Mouse (Mus musculus): ENCODE measurements around the gene Ocrl. TPM values are rescaled to one million over a fixed set of nuclear protein-coding genes. Genes with fewer than 3 reads are reported as not detected.

Ocrl gene
- polyA plus RNA-seq, 1 experiment from 2014 or later: 19.4 TPM

DNA sequence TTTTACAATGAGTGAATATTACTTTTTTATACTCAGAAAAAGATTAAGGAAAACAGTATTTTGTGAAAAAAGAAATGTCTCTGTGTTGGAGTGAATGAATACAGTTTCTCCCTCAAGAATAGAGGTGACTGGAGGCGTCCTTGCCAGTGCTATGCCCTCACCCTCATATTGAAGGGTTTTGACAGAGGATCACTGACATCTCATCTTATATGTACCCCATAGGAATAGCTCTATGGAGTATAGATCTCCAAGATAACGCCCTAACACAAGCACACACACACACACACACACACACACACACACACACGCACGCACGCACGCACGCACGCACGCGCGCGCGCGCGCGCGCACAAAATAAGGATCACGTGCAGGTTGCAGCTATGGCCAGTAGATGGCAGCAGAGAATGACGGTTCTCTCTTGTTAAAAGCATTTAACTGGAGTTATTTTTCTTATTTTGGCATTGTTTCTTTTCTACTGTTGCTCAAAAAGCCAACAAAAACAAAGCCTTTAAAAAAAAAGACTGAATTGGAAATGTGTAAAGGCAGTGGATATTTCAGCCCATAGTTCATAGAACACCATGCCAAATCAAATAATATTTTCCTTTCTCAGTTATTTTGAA is 72.9 kb downstream of the Ocrl start:
- Histone ChIP-seq H3K4me1 (no peaks in the 10 kb centered on the region), H3K27me3 (replicated peaks) (no peaks in the 10 kb centered on the region), H3K4me3 (replicated peaks) (peak overlapping the region; percentile 19; the same call in 1 of the 2 replicates), H3K27ac (no peak overlapping the region), H3K9me3 (no peaks in the 10 kb centered on the region), H3K36me3 (no peaks in the 10 kb centered on the region), H3K4me2 (peak overlapping the region; percentile 47), H3K9ac (no peak overlapping the region)
- no peak for ATAC-seq (ENCODE audit: insufficient read depth, low FRiP score, low read depth)
- WGBS: 23% methylated on average over 19 of the region's 19 CpGs

DNA sequence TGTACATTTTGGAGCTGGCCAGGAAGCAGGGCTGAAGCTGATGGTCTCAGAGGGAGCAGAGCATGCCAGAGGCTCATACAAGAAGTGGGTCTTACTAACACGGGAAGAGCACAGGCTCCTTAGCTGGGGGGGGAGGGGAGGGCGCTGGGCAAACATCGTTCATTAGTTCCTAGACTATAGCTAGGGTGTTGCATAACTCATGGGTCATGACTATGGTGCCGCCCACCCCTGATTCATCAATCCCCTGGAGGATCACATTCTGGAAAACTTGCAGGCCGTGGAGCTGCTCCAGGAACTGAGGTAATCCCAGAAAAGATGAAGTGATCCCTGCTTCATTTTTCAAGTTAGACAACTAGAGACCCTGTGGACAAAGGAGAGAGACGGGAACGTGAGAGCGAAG is 75.8 kb downstream of the Ocrl start:
- H3K27ac ChIP-seq: no peak overlapping the region
- H3K9me3 ChIP-seq: no peaks in the 10 kb centered on the region
- WGBS: 49% methylated on average over 8 of the region's 8 CpGs
- no peaks in the 10 kb centered on the region for H3K27me3 ChIP-seq (replicated peaks)
- ATAC-seq (ENCODE audit: insufficient read depth, low FRiP score, low read depth): peak; percentile 35; the same call in 1 of the 2 replicates
- H3K4me1 ChIP-seq: no peaks in the 10 kb centered on the region
- H3K4me2 ChIP-seq: no peak overlapping the region
- no peak overlapping the region for H3K4me3 ChIP-seq (replicated peaks)
- no peak overlapping the region for H3K9ac ChIP-seq
- H3K36me3 ChIP-seq: no peaks in the 10 kb centered on the region

DNA sequence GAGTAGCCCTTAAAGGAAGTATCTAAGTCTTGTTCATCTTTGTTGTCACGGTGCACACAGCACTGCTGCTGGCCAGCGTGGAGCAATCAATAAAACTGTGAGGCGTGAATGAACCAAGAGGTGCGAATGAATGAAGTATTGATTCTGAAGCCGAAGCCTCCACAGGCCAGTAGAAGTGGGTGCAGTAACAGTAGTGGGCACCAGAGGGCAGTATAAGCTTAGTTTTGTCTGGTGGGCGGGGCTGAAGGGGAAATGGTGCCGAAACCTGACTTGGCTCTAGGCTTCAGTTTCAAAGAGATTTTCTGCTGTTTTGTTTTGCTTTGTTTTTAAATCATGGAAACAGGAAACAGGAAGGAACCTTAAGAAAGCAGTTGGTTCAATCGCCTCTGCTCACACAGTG is 80.4 kb downstream of the Ocrl start:
- no peak for ATAC-seq (ENCODE audit: insufficient read depth, low FRiP score, low read depth)
- Histone ChIP-seq H3K27ac (no peak overlapping the region), H3K9me3 (no peaks in the 10 kb centered on the region), H3K27me3 (replicated peaks) (no peaks in the 10 kb centered on the region), H3K4me1 (no peaks in the 10 kb centered on the region), H3K4me2 (peak overlapping the region; percentile 31), H3K36me3 (no peaks in the 10 kb centered on the region), H3K4me3 (replicated peaks) (no peak overlapping the region), H3K9ac (no peak overlapping the region)
- WGBS: 22% methylated on average over 8 of the region's 8 CpGs

DNA sequence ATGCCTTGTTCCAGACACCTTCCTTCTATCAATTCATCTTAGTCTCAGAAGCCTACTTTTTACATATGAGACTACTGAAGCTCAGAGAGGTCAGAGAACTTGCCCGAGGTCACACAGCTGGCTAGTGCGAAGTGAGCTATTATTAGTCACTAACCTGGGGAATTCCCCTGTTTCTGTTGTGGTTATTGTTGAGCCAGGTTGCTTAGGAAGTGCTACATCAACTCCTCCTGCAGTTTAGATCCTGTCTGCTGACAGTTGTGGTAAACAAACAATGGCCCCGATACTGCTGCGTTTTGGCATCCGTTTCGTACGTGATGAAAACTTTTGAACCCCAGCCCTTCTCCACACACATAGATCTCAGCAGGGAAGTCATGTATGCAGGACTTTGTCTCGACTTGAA is 86.2 kb downstream of the Ocrl start:
- H3K27ac ChIP-seq: no peak overlapping the region
- H3K4me3 ChIP-seq (replicated peaks): no peak overlapping the region
- no peaks in the 10 kb centered on the region for H3K9me3 ChIP-seq
- H3K4me2 ChIP-seq: no peak overlapping the region
- no peaks in the 10 kb centered on the region for H3K36me3 ChIP-seq
- H3K4me1 ChIP-seq: no peaks in the 10 kb centered on the region
- WGBS: 72% methylated on average over 8 of the region's 8 CpGs
- H3K9ac ChIP-seq: no peak overlapping the region
- no peaks in the 10 kb centered on the region for H3K27me3 ChIP-seq (replicated peaks)
- ATAC-seq (ENCODE audit: insufficient read depth, low FRiP score, low read depth): no peak

DNA sequence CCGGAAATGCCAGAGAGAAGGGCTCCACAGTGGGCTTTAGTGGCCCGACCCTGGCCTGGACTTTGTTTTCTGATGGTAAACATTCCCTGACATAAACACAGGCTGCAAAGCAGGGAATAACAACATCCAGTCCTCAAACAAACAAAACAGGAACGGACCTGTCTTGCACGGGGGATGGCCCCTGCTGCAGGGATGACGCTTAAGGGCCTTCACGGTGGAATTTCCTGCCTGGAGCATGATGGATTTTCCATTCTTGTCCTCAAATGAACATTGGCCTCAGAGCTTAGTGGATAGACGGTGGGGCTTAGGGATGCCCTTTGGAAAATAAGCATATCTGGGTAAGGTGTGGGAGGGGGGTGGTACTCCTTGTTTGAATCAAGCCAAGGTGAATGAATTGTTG is 89.0 kb downstream of the Ocrl start:
- Histone ChIP-seq H3K4me2 (no peak overlapping the region), H3K27me3 (replicated peaks) (no peaks in the 10 kb centered on the region), H3K36me3 (no peaks in the 10 kb centered on the region), H3K4me1 (no peaks in the 10 kb centered on the region), H3K4me3 (replicated peaks) (no peak overlapping the region), H3K27ac (no peak overlapping the region), H3K9ac (no peak overlapping the region), H3K9me3 (no peaks in the 10 kb centered on the region)
- ATAC-seq (ENCODE audit: insufficient read depth, low FRiP score, low read depth): no peak
- WGBS: 58% methylated on average over 7 of the region's 7 CpGs

DNA sequence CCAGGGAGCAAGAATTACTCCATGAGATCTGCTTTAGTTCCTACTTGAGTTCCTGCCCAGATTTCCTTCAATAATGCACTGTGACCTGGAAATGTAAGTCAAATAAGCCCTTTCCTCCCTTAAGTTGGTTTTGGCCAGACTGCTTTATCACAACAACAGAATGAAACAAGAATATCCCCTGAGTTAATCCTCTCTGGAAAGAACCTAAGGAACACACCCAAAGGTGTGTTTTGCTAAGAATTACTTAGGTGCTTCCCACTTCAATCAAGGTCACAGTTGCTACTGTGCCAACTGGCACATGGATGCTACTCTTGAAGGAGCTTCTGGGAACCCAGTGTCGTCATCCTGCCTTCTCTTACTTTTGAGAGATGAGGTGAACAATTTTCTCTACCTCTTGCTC is 92.6 kb downstream of the Ocrl start:
- WGBS: 63% methylated on average over 1 of the region's 1 CpGs
- no peak overlapping the region for H3K4me2 ChIP-seq
- no peak overlapping the region for H3K27ac ChIP-seq
- no peak overlapping the region for H3K9ac ChIP-seq
- no peak for ATAC-seq (ENCODE audit: insufficient read depth, low FRiP score, low read depth)
- no peaks in the 10 kb centered on the region for H3K9me3 ChIP-seq
- no peaks in the 10 kb centered on the region for H3K36me3 ChIP-seq
- H3K4me3 ChIP-seq (replicated peaks): no peak overlapping the region
- H3K4me1 ChIP-seq: no peaks in the 10 kb centered on the region
- H3K27me3 ChIP-seq (replicated peaks): no peaks in the 10 kb centered on the region

DNA sequence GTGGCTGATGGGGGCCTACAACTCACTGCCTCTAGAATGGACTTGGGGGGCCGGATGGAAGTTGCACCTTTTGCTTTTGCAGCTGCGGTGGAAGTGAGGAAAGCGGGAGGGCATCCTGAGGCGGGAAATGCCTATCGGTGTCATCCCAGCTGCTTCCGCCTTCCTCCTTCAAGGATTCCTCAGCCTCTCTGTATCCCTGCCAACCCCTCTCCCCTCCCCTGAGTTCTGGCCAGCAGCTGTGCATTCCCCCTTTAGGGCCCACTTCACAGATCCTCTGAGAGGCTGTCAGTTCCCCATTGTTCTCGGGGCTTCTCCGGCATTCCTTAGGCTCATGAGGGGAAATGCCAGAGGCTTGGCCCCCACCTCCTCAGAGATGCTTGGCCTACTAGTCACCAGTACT is 93.9 kb downstream of the Ocrl start:
- no peak overlapping the region for H3K9ac ChIP-seq
- H3K36me3 ChIP-seq: no peaks in the 10 kb centered on the region
- no peak overlapping the region for H3K4me2 ChIP-seq
- ATAC-seq (ENCODE audit: insufficient read depth, low FRiP score, low read depth): no peak
- H3K27me3 ChIP-seq (replicated peaks): no peaks in the 10 kb centered on the region
- no peaks in the 10 kb centered on the region for H3K9me3 ChIP-seq
- H3K27ac ChIP-seq: no peak overlapping the region
- H3K4me3 ChIP-seq (replicated peaks): no peak overlapping the region
- H3K4me1 ChIP-seq: no peaks in the 10 kb centered on the region
- WGBS: 69% methylated on average over 8 of the region's 8 CpGs

DNA sequence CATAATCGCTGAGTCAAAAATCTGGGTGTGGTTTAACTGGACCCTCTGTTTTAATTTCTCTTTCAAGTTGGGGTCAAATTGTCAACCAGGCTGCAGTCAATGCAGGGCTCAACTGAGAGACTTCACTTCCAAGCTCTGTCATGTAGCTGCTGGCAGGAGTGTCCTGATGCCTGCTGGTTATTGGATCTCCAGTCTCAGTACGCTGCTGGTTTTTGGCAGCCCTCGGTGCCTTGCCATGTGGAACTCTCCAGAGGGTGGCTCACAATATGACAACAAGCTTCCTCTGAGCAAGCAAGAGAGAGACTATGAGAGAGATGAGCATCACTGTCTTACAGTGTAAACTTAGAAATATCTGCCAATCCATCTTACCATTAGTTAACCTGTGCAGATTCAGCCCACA is 99.5 kb downstream of the Ocrl start:
- Histone ChIP-seq H3K36me3 (no peaks in the 10 kb centered on the region), H3K4me3 (replicated peaks) (no peak overlapping the region), H3K4me1 (no peaks in the 10 kb centered on the region), H3K9ac (no peak overlapping the region), H3K4me2 (no peak overlapping the region), H3K27me3 (replicated peaks) (no peaks in the 10 kb centered on the region), H3K27ac (no peak overlapping the region), H3K9me3 (no peaks in the 10 kb centered on the region)
- ATAC-seq (ENCODE audit: insufficient read depth, low FRiP score, low read depth): no peak
- 90% methylated on average over 3 of the region's 3 CpGs for WGBS

Other genes starting within 250 kb of the Ocrl start
- gene Smarca1, start 19.4 kb upstream of the Ocrl start, polyA plus RNA-seq (2015; fragmentation: Nextera tagmentation; extraction: Ambion mirVana): 24.9 and 30.9 TPM in 2 replicates
- gene Apln, start 122.5 kb downstream of the Ocrl start, polyA plus RNA-seq (2015; fragmentation: Nextera tagmentation; extraction: Ambion mirVana): 6.3 and 8.3 TPM in 2 replicates
- 1.4 and 1.5 TPM in 2 replicates for gene Xpnpep2, start 196.3 kb downstream of the Ocrl start, polyA plus RNA-seq (2015; fragmentation: Nextera tagmentation; extraction: Ambion mirVana)
- gene Sash3, start 234.0 kb downstream of the Ocrl start, polyA plus RNA-seq (2015; fragmentation: Nextera tagmentation; extraction: Ambion mirVana): 3.7 and 3.8 TPM in 2 replicates

Data from stomach, embryonic 15.5 days (tissue).